Mouse (Mus musculus) hindbrain, embryonic 12.5 days (tissue): Measurements from ENCODE around the gene Col4a1. TPM values are rescaled to one million over a fixed set of nuclear protein-coding genes. Genes with fewer than 3 reads are reported as not detected.

ENCODE experiments used
- ATAC-seq: fragments of 200-750 bp; cut with Nextera tagmentation; 2 replicates; pipeline ENCODE4 v1.8.0; 2017; ENCODE audit warnings: moderate TSS enrichment; ENCODE audit not compliant: low FRiP score
- H3K27ac ChIP-seq: fragments of 300-500 bp; sonication (generic); 2 replicates; pipeline ENCODE4 v1.5.1; 2016; ENCODE audit warnings: mild to moderate bottlenecking
- H3K27me3 ChIP-seq: fragments of 300-500 bp; sonication (generic); 2 replicates; pipeline ENCODE4 v1.6.1; 2016; ENCODE audit warnings: mild to moderate bottlenecking
- H3K36me3 ChIP-seq: fragments of 300-500 bp; sonication (generic); 2 replicates; pipeline ENCODE4 v1.6.1; 2016; ENCODE audit warnings: mild to moderate bottlenecking
- H3K4me1 ChIP-seq: fragments of 300-500 bp; sonication (generic); 2 replicates; pipeline ENCODE4 v1.6.1; 2016
- H3K4me2 ChIP-seq: fragments of 300-500 bp; sonication (generic); replicated peaks from 2 replicates; pipeline ENCODE4 v1.6.1; 2016; ENCODE audit warnings: mild to moderate bottlenecking
- H3K4me3 ChIP-seq: fragments of 300-500 bp; sonication (generic); 2 replicates; pipeline ENCODE4 v1.5.1; 2016; ENCODE audit warnings: mild to moderate bottlenecking
- H3K9ac ChIP-seq: fragments of 300-500 bp; sonication (generic); 2 replicates; pipeline ENCODE4 v1.6.1; 2016; ENCODE audit warnings: mild to moderate bottlenecking, moderate library complexity
- H3K9me3 ChIP-seq: fragments of 300-500 bp; sonication (generic); replicated peaks from 2 replicates; pipeline ENCODE4 v1.6.1; 2016; ENCODE audit warnings: mild to moderate bottlenecking
- WGBS: fragments of 180-500 bp; shearing (Covaris S2); methylation state at CpG from one replicate; pipeline ENCODE4 v1.1.7; 2016; 5-methylcytosine and 5-hydroxymethylcytosine counted together
- polyA plus RNA-seq: library from polyadenylated mRNA; unstranded; fragments of >200 nt; fragmentation: Nextera tagmentation; extraction: Ambion mirVana; gene quantifications from 2 replicates; pipeline ENCODE4 v1.2.1, GENCODE M21; 2016

The Col4a1 gene
- 157 TPM in 2 replicates for polyA plus RNA-seq

DNA sequence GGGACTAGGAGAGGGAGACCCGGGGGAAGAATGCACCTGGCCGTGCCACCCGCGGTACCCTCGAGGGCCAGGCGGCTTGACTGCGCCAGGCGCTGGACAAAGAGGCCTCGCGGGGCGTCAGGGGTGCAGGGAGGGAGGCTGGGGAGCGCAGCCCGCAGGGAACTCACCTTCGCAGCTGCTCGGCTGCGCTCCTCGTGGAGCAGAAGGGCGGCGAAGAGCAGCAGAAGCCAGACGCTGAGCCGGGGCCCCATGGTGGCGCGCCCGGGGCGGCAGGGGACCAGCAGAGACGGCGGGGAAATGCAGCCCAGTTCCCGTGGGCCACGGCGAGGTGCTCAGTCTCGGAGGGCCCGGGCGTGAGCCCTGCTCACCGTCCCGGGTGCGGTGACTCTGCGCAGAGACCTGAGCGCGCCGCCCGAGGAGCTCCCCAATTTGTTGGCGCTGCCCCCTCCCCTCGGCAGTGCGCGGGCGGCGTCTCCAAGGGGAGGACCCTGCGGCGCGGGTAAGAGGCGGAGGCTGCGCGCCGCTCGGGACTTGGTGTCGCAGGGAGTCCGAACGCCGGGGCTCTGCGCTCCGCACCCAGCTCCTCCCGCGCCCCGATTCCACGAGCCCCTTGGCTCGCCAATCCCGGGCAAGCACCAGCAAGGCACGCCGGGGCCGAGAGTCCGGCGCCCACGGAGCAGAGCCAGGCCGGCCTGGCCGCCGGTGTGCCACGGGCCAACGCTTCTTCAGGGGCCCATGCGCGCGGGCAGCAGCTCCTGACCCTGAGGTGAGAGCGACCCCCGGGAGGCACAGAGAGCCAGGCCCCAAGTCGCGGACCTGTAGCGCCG, at the start of gene Col4a1, which contains the start of gene Col4a2:
Gene Col4a1 (minus strand): TSS at position 478 of the 827 bp plus-strand sequence.
Gene Col4a2 (plus strand): TSS at position 457 of the 827 bp plus-strand sequence.
- Histone ChIP-seq H3K27me3 (peaks cover 71% of the 10 kb centered on the region), H3K4me3 (peak within 1 kb of the TSS; percentile 63), H3K4me2 (peak within 1 kb of the TSS; percentile 96), H3K4me1 (peaks cover 37% of the 10 kb centered on the region), H3K9me3 (no peaks in the 10 kb centered on the region), H3K9ac (peak within 1 kb of the TSS; percentile 57), H3K27ac (peak within 1 kb of the TSS; percentile 14; the same call in 1 of the 2 replicates), H3K36me3 (no peaks in the 10 kb centered on the region)
- ATAC-seq: peak; percentile 62
- WGBS: under 1% methylated on average over 85 of the region's 87 CpGs

DNA sequence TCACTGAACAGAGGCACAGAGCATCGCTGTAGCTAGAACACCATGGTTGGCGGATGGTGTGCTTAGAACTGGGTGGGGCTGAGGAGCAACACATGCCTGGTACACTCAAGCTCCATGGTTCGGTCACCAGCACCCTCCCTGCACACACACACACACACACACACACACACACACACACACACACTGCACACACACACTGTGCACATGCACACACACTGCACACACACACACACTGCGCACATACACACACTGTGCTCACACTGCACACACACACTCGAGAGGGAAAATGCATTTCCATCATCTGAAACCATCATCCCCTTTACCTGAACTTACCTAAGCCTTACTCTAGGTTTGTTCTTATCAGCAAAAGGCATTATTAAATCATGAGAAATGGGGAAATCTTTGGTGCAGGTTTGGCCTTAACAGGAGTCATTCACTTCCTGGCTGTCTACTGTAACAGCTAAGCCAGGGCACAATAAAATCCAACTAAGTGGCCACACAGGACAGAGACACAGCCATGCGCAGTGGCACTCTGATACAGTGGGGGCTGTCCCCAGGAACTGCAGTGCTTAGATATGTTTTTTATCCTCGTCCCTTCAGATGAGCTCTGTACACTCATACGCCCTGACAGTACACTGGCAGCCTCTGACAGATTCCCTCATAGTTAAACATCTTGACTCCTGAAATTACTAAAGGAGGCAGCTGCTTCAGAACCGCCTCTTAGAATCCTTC, 49.1 kb upstream of the Col4a1 start:
- Histone ChIP-seq H3K36me3 (no peaks in the 10 kb centered on the region), H3K9ac (peak overlapping the region; percentile 8; the same call in 1 of the 2 replicates), H3K4me2 (no peak overlapping the region), H3K27ac (peak overlapping the region; percentile 64), H3K9me3 (no peaks in the 10 kb centered on the region), H3K4me3 (no peak overlapping the region), H3K4me1 (peaks cover 46% of the 10 kb centered on the region), H3K27me3 (no peaks in the 10 kb centered on the region)
- peak; percentile 65 for ATAC-seq
- 67% methylated on average over 9 of the region's 9 CpGs for WGBS

DNA sequence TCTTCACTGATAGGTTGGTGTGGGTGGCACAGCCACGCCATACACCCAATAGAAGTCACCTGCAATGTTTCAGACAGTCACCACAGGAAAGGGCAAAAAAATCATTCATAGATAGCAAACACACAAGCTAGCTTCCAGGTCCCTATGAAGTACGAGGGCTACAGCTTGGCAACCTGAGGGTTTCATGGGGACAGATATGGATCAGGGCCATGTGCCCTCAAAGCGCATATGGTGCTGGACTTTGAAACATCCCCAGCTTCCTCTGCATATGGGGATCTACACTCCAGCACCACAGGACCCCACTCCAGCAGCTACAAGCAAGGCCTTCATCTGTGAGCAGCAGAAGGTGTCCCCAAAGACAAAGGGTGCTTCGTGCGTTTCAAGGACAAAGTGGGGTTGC, 47.2 kb upstream of the Col4a1 start:
- H3K27ac ChIP-seq: no peak overlapping the region
- H3K27me3 ChIP-seq: no peaks in the 10 kb centered on the region
- H3K36me3 ChIP-seq: no peaks in the 10 kb centered on the region
- H3K9ac ChIP-seq: no peak overlapping the region
- no peak for ATAC-seq
- no peak overlapping the region for H3K4me2 ChIP-seq
- H3K9me3 ChIP-seq: no peaks in the 10 kb centered on the region
- no peak overlapping the region for H3K4me3 ChIP-seq
- H3K4me1 ChIP-seq: peaks cover 46% of the 10 kb centered on the region
- WGBS: 84% methylated on average over 5 of the region's 5 CpGs

DNA sequence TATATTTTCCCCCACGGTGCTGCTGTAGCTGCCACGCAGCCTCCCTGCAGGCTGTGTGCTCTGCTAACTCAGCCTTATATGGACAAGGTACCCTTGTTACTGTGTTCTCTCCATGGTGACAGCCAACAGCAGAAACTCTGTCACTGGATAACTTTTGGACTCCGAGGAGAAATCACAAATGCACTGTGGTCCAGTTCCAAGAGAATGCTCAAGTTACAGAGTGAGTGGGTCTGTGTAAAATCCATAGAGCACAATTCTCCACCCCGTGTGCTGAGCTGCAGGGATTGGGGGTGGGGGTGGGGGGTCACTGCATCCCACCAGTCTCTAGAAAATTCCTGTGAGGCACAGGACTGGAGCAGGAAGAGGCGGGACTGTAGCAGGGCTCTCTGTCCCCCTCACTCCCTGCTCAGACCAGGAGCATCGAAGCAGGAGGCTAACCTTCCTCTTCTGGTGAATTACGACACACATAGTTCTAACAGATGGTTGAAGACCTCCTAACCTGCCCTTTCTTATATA, 45.4 kb upstream of the Col4a1 start:
- WGBS: 48% methylated on average over 7 of the region's 7 CpGs
- Histone ChIP-seq H3K4me1 (peaks cover 32% of the 10 kb centered on the region), H3K9me3 (no peaks in the 10 kb centered on the region), H3K9ac (no peak overlapping the region), H3K27me3 (no peaks in the 10 kb centered on the region), H3K27ac (peak overlapping the region; percentile 35), H3K4me3 (no peak overlapping the region), H3K36me3 (no peaks in the 10 kb centered on the region), H3K4me2 (no peak overlapping the region)
- ATAC-seq: no peak

DNA sequence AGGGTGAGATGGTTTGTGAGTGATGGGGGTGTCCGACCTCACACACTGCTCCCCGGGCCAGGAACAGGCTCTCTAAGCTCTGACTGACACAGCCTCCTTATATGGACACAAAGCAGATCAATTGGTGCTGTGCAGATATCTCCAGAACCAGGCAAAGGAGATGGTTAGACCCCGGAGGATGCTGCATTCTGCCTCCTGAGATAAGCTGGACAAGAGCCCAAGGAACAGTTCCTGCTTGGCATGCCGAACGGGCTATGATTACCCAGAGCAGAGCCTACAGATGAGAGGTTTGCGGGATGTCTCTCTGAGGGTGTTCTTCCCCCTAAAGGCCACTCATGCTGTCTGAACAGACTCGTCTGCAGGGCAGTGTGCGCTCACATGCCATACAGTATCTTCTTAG, 44.1 kb upstream of the Col4a1 start:
- Histone ChIP-seq H3K4me3 (no peak overlapping the region), H3K27ac (no peak overlapping the region), H3K9ac (no peak overlapping the region), H3K9me3 (no peaks in the 10 kb centered on the region), H3K4me1 (peaks cover 20% of the 10 kb centered on the region), H3K36me3 (no peaks in the 10 kb centered on the region), H3K27me3 (no peaks in the 10 kb centered on the region), H3K4me2 (no peak overlapping the region)
- no peak for ATAC-seq
- 80% methylated on average over 8 of the region's 8 CpGs for WGBS

DNA sequence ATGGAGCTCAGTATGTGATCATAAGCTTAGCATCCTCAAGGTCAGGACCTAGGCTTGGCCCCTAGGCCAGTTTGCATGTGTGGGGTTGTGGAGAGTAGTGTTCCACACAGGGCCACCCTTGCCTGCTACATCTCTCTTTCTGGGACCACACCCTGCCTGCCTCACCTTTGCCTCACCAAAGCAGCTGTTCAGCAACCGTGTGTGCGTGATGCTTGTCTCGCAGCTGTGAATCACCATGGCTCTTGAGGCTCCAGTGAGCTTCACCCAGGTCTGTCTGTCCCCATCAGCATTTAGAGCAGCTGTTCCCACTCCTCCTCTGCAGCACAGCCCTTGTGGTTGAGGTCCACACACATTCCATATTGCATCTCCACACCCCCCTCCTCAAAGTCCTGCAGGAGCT, 43.3 kb upstream of the Col4a1 start:
- Histone ChIP-seq H3K4me3 (no peak overlapping the region), H3K36me3 (no peaks in the 10 kb centered on the region), H3K9me3 (no peaks in the 10 kb centered on the region), H3K9ac (no peak overlapping the region), H3K4me1 (peaks cover 11% of the 10 kb centered on the region), H3K27me3 (no peaks in the 10 kb centered on the region), H3K4me2 (no peak overlapping the region), H3K27ac (no peak overlapping the region)
- 94% methylated on average over 3 of the region's 3 CpGs for WGBS
- no peak for ATAC-seq

DNA sequence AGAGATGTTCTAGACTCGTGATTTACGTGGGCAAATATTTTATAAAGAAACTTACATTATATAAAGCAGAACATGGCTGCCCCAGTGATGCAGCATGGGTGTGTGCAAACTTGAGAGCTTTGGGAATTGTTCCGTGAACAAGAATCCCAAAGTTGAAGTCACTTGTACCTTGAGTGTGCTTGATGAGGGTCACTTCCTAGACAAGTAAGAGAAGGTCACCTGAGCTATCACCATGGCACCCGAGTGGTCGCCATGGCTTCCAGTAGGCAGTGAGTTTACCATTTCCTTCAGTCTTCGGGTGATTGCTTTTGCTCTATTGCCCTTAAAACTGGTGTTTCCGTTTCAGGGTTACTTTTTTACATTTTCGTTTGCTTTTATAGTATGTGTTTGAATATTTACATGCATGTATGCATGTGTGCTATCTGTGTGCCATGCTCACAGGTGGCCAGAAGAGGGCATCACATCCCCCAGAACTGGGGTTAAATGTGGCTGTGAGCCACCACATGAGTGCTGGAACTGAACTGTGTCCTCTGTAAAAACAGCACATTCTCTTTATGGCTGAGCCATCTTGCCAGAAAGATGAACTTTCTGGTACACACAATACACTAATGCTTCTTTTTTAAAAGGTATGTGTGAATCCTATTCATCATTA, 42.3 kb upstream of the Col4a1 start:
- ATAC-seq: no peak
- H3K9ac ChIP-seq: no peak overlapping the region
- H3K9me3 ChIP-seq: no peaks in the 10 kb centered on the region
- 92% methylated on average over 8 of the region's 8 CpGs for WGBS
- no peaks in the 10 kb centered on the region for H3K36me3 ChIP-seq
- H3K27me3 ChIP-seq: no peaks in the 10 kb centered on the region
- H3K27ac ChIP-seq: no peak overlapping the region
- no peak overlapping the region for H3K4me2 ChIP-seq
- no peak overlapping the region for H3K4me3 ChIP-seq
- H3K4me1 ChIP-seq: peaks cover 5% of the 10 kb centered on the region; the same call in 1 of the 2 replicates

DNA sequence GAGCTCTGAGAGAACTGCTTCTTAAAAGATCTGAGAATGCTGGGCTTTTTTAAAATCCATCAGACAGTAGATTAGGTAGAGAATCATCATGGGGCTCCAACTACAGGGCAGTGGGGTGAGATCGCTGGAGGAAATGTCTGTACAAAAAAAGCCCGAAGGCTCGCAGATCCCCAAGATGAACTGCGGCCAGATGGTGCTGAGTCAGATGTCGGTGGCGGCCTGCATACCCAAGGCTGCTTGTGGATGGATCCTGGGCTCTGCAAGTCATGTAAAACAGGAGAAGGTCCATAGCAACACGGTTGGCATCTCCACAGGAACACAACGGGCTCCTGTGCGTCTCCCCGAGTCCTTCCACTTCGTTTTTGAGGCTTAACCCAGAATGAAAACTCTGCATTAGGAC, 39.9 kb upstream of the Col4a1 start:
- WGBS: 78% methylated on average over 11 of the region's 11 CpGs
- no peak overlapping the region for H3K27ac ChIP-seq
- no peak overlapping the region for H3K4me3 ChIP-seq
- no peak for ATAC-seq
- H3K9me3 ChIP-seq: no peaks in the 10 kb centered on the region
- H3K4me1 ChIP-seq: no peaks in the 10 kb centered on the region
- H3K9ac ChIP-seq: no peak overlapping the region
- H3K4me2 ChIP-seq: no peak overlapping the region
- no peaks in the 10 kb centered on the region for H3K36me3 ChIP-seq
- H3K27me3 ChIP-seq: no peaks in the 10 kb centered on the region

DNA sequence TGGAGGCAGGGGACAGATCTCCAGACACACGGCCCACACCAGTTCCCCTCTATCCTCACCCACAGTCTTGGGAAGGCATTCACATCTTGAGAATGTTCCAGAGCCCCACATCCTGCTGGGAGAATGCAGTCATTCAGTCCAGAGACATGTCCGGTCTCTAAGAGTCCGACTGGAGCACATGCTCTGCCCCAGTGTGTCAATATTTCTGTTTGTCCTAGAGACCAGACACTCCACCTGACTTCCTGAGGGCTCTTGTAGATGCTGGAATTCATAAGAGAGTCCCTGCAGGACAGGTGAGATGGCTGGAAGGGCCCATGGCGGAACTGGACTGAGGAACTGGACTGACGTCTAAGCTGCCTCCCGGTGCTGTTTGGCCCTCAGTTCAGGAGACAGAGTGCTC, 38.7 kb upstream of the Col4a1 start:
- no peaks in the 10 kb centered on the region for H3K4me1 ChIP-seq
- H3K27ac ChIP-seq: no peak overlapping the region
- no peak overlapping the region for H3K9ac ChIP-seq
- H3K4me3 ChIP-seq: no peak overlapping the region
- no peaks in the 10 kb centered on the region for H3K36me3 ChIP-seq
- no peaks in the 10 kb centered on the region for H3K27me3 ChIP-seq
- 90% methylated on average over 6 of the region's 6 CpGs for WGBS
- ATAC-seq: no peak
- no peaks in the 10 kb centered on the region for H3K9me3 ChIP-seq
- no peak overlapping the region for H3K4me2 ChIP-seq

DNA sequence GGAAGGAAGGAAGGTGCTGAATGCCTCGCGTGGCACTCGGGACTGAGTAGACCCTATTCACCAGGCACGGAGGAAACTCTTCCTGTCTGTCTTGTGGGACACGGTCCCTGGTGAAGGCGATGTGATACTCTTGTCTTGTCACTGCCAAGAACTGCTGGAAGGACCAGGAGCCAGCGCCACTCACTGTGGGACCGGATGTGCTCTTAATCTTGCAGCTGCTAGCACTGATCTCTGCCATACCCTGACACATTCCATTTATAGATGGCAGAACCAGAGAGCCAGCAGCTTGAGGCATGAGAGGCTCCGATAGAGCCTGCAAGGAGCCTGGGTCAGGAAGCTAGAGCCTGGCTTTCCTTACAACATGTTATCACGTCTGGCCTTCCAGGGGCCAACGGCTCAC, 36.0 kb upstream of the Col4a1 start:
- Histone ChIP-seq H3K27me3 (no peaks in the 10 kb centered on the region), H3K9ac (no peak overlapping the region), H3K9me3 (no peaks in the 10 kb centered on the region), H3K36me3 (no peaks in the 10 kb centered on the region), H3K27ac (no peak overlapping the region), H3K4me2 (no peak overlapping the region), H3K4me3 (no peak overlapping the region), H3K4me1 (no peaks in the 10 kb centered on the region)
- 89% methylated on average over 11 of the region's 11 CpGs for WGBS
- no peak for ATAC-seq

DNA sequence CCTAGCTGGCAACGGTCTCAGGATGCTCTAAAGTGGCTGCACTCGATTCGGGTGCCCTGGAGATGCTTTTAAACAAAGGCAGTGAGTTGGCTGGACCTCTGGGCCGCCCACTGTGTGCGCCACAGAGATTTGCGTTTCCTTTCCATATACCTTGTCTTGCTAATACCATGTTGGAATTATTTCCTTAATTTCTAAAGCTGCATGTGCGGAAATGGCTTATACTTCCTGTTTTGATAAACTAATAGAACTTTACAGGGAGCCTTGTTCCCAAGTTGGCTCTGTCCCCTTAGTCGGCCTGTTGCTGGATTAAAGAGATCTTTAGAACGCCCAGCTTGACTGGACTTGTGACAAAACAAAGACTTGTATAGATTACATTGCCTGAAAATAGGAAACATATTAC, 35.1 kb upstream of the Col4a1 start:
- H3K4me2 ChIP-seq: no peak overlapping the region
- ATAC-seq: no peak
- 0 out of 2 replicates have a peak, but pooled peaks cover 3% of the 10 kb centered on the region for H3K4me1 ChIP-seq
- no peaks in the 10 kb centered on the region for H3K27me3 ChIP-seq
- H3K36me3 ChIP-seq: no peaks in the 10 kb centered on the region
- no peak overlapping the region for H3K4me3 ChIP-seq
- H3K27ac ChIP-seq: no peak overlapping the region
- 83% methylated on average over 9 of the region's 9 CpGs for WGBS
- H3K9me3 ChIP-seq: no peaks in the 10 kb centered on the region
- H3K9ac ChIP-seq: no peak overlapping the region

DNA sequence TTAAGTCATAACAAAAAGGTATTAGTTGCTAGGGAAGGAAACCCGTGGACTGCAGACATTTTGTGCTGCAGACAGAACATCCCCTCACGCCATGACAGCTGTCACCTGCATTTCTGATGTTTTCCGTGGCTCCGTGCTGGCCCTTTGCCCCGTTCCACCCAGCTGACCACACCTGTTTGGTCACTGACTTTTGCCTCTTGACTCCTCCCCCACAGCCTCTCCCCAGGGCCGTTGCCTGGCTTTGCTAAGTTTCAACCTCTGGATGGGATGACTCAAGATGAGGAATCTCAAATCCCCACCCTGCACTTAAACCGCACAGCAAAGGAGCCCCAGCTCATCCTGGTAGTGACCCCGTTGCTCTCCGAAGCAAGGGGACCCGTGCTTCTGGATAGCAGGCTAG, 33.6 kb upstream of the Col4a1 start:
- 87% methylated on average over 10 of the region's 10 CpGs for WGBS
- no peak for ATAC-seq
- H3K4me1 ChIP-seq: 0 out of 2 replicates have a peak, but pooled peaks cover 3% of the 10 kb centered on the region
- H3K4me2 ChIP-seq: no peak overlapping the region
- no peak overlapping the region for H3K27ac ChIP-seq
- no peak overlapping the region for H3K4me3 ChIP-seq
- no peaks in the 10 kb centered on the region for H3K27me3 ChIP-seq
- H3K36me3 ChIP-seq: no peaks in the 10 kb centered on the region
- H3K9me3 ChIP-seq: no peaks in the 10 kb centered on the region
- H3K9ac ChIP-seq: no peak overlapping the region
